Mouse (Mus musculus) heart, embryonic 12.5 days (tissue): Measurements from ENCODE around the gene Desi2. TPM values are rescaled to one million over a fixed set of nuclear protein-coding genes. Genes with fewer than 3 reads are reported as not detected.
"Not testable (repeated sequence)": the region's sequence is repeated elsewhere in the genome, so short reads cannot be mapped to it uniquely, and the experiment has no call there.

Experiments
- ATAC-seq: fragments of 200-750 bp; cut with Nextera tagmentation; 2 replicates; pipeline ENCODE4 v1.8.0; 2017; ENCODE audit warnings: moderate TSS enrichment, moderate library complexity; ENCODE audit not compliant: insufficient number of reproducible peaks, low FRiP score
- H3K27ac ChIP-seq: fragments of 300-500 bp; sonication (generic); 2 replicates; pipeline ENCODE4 v1.5.1; 2016; ENCODE audit warnings: mild to moderate bottlenecking, moderate library complexity; ENCODE audit not compliant: poor library complexity, severe bottlenecking
- H3K27me3 ChIP-seq: fragments of 300-500 bp; sonication (generic); replicated peaks from 2 replicates; pipeline ENCODE4 v1.6.1; 2016; ENCODE audit warnings: mild to moderate bottlenecking, moderate library complexity
- H3K36me3 ChIP-seq: fragments of 300-500 bp; sonication (generic); 2 replicates; pipeline ENCODE4 v1.6.1; 2016; ENCODE audit warnings: mild to moderate bottlenecking, moderate library complexity
- H3K4me1 ChIP-seq: fragments of 300-500 bp; sonication (generic); replicated peaks from 2 replicates; pipeline ENCODE4 v1.6.1; 2016; ENCODE audit warnings: mild to moderate bottlenecking
- H3K4me2 ChIP-seq: fragments of 300-500 bp; sonication (generic); 2 replicates; pipeline ENCODE4 v1.6.1; 2016; ENCODE audit warnings: mild to moderate bottlenecking, moderate library complexity
- H3K4me3 ChIP-seq: fragments of 300-500 bp; sonication (generic); 2 replicates; pipeline ENCODE4 v1.5.1; 2016; ENCODE audit warnings: mild to moderate bottlenecking
- H3K9ac ChIP-seq: fragments of 300-500 bp; sonication (generic); 2 replicates; pipeline ENCODE4 v1.6.1; 2016; ENCODE audit warnings: mild to moderate bottlenecking, moderate library complexity
- H3K9me3 ChIP-seq: fragments of 300-500 bp; sonication (generic); replicated peaks from 2 replicates; pipeline ENCODE4 v1.6.1; 2016; ENCODE audit warnings: mild to moderate bottlenecking, moderate library complexity
- WGBS: fragments of 180-500 bp; shearing (Covaris S2); methylation state at CpG from one replicate; pipeline ENCODE4 v1.1.7; 2016; 5-methylcytosine and 5-hydroxymethylcytosine counted together
- polyA plus RNA-seq: library from polyadenylated mRNA; unstranded; fragments of >200 nt; fragmentation: Nextera tagmentation; extraction: Ambion mirVana; gene quantifications from 2 replicates; pipeline ENCODE4 v1.2.1, GENCODE M21; 2016

Gene Desi2
- polyA plus RNA-seq, result 29.9 and 30.0 TPM in 2 replicates

DNA sequence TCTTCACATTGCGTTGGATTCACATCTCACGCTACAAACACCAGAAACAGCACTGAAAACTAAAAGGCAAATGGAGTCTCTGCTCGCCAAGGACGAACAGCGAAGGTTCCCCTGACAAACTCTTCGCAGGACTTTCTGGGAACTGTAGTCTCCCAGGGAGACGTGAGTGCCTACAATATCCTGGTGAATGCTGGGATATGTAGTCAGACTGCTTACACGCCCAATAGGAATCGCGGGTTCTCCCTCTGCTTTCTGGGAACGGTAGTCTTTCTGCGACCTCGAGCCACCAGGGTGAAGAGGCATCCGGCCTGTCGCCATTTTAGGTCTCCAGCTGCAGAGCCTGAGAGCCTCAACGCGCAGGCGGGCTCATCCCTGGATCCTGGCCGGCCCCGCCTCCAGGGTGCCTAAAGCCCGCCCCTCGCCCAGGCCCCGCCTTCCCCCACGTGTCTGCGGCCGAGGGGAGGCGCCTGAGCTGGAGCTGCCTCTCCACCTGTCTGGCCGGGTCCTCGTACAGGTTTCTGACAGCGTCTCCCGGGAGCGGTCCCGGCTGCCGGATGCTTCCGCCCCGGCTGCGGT lies at the start of gene Desi2:
TSS of gene Desi2 (plus strand) at position 202 of the 576 bp plus-strand sequence.
- H3K27me3 ChIP-seq, H3K9me3 ChIP-seq, H3K4me1 ChIP-seq, H3K36me3 ChIP-seq: not testable (repeated sequence)
- ATAC-seq, result peak; percentile 99
- H3K4me3 ChIP-seq, result peak within 1 kb of the TSS; percentile 82
- H3K9ac ChIP-seq, result peak within 1 kb of the TSS; percentile 82
- peak within 1 kb of the TSS; percentile 87 for H3K27ac ChIP-seq
- H3K4me2 ChIP-seq, result peak within 1 kb of the TSS; percentile 91
- under 1% methylated on average over 37 of the region's 37 CpGs for WGBS

DNA sequence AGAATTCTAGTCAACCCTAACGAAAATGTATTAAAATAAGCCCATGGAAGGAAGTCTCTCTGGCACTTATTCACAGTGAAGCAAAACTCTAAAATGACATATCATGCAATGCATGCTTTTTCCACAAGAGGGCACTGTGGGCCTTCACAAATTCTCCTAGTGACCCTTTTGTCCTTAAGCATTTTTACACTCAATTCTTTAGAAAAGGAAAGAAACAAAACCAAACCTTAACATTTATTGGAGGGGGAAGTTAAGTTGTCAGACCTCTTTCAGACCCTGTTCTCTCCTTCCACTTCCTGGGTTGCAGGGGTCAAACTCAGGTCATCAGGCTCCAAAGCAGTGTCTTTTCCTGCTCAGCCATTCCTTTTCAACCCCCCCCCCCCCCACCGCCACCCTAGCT lies 40.7 kb upstream of the Desi2 start:
- not testable (repeated sequence) for H3K4me2 ChIP-seq, H3K4me1 ChIP-seq, H3K27ac ChIP-seq, H3K9me3 ChIP-seq, H3K9ac ChIP-seq, H3K27me3 ChIP-seq, H3K4me3 ChIP-seq, ATAC-seq, H3K36me3 ChIP-seq
- WGBS, result 7% methylated on average over 2 of the region's 2 CpGs

DNA sequence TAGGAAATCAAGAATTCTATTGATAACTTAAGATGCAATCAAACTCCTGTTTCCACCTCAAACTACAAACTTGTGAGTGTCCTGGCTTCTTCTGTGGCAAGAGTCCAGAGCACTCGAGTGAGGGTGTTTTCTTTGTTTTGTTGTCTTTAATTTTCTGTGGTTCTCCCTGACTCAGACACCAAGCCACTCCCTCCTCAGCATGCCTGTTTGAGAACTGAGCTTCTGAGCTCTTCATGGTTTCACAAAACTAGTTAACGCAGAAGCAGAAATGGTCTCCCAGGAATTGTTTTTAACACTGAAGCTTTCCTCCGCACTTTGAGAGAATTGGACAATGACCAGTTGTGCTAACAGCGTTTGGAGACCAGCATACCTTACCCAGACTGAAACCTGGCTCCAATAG lies 40.3 kb upstream of the Desi2 start:
- WGBS, result 52% methylated on average over 4 of the region's 4 CpGs
- H3K27ac ChIP-seq, H3K9me3 ChIP-seq, H3K9ac ChIP-seq, H3K4me3 ChIP-seq, H3K4me1 ChIP-seq, H3K27me3 ChIP-seq, ATAC-seq, H3K4me2 ChIP-seq, H3K36me3 ChIP-seq: not testable (repeated sequence)

DNA sequence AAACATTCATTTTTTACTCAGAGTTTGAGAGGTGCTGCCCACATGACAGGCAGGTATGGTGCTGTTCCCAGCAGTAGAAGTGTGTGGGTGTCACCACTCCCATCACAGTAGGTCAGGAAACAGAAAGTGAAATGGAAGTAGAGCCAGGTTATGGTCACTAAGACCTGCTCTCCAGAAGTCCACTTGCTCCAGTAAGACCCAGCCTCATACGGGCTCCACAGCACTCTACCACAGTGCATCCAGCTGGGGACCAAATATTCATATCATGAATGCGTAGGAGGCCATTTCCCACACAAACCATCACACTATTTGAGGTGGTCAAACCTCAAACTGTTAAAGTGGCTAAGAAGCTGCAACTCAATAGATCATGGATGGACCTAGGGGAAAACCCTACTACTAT lies 5.0 kb upstream of the Desi2 start:
- no peak for ATAC-seq
- Histone ChIP-seq H3K4me1 (no peaks in the 10 kb centered on the region), H3K4me2 (no peak overlapping the region), H3K36me3 (no peaks in the 10 kb centered on the region), H3K4me3 (no peak overlapping the region), H3K27ac (no peak overlapping the region), H3K27me3 (no peaks in the 10 kb centered on the region), H3K9ac (no peak overlapping the region), H3K9me3 (no peaks in the 10 kb centered on the region; the same call in 1 of the 2 replicates)
- 80% methylated on average over 2 of the region's 2 CpGs for WGBS

DNA sequence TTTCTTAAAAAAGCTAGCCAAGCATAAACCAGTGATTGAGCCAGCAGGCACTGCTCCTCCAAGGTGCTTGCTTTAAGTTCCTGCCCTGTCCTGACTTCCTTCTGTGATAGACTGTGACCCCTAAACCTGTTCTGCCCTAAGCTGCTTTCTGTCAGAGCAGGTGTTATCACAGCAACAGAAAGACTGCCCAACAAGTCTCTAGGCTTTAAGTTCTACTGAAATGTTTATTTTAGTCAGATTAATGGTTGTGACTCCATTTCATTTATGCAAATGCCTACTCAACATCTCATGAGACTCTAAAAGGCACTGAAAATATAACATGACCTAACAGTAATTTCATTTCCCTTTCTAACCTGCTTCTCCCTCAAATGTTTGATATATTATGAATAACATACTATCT lies 1.6 kb upstream of the Desi2 start:
- no peak overlapping the region for H3K27ac ChIP-seq
- no peak overlapping the region for H3K4me2 ChIP-seq
- H3K4me3 ChIP-seq, result no peak overlapping the region
- H3K27me3 ChIP-seq, result no peaks in the 10 kb centered on the region
- H3K9ac ChIP-seq, result no peak overlapping the region
- ATAC-seq, result no peak
- peaks cover 5% of the 10 kb centered on the region for H3K4me1 ChIP-seq
- no peaks in the 10 kb centered on the region for H3K36me3 ChIP-seq
- H3K9me3 ChIP-seq, result no peaks in the 10 kb centered on the region; the same call in 1 of the 2 replicates

DNA sequence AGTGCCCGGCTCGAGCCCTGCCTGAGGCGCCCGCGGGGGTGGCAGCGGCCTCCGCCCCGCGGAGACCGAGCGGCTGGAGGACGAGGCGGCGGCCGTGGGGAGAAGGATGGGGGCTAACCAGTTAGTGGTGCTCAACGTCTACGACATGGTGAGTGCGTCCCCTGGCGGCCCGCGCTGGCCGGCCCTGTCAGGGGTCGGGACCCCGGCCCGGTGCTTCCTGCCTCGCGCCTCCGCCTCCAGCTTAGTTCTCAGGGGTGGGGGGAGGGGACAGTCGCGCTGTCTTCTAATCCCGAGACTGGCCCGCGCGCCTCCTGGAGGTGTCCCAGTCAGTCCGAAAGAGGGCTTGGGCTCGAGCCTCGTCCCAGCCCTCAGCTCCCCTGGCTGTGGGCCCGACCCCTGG lies 593 bp downstream of the Desi2 start:
- H3K9me3 ChIP-seq, H3K4me1 ChIP-seq, H3K36me3 ChIP-seq, H3K27me3 ChIP-seq: not testable (repeated sequence)
- WGBS, result 0% methylated on average over 28 of the region's 38 CpGs
- H3K4me3 ChIP-seq, result peak overlapping the region; percentile 82
- H3K27ac ChIP-seq, result peak overlapping the region; percentile 87
- peak; percentile 80 for ATAC-seq
- H3K9ac ChIP-seq, result peak overlapping the region; percentile 82
- peak overlapping the region; percentile 62 for H3K4me2 ChIP-seq

DNA sequence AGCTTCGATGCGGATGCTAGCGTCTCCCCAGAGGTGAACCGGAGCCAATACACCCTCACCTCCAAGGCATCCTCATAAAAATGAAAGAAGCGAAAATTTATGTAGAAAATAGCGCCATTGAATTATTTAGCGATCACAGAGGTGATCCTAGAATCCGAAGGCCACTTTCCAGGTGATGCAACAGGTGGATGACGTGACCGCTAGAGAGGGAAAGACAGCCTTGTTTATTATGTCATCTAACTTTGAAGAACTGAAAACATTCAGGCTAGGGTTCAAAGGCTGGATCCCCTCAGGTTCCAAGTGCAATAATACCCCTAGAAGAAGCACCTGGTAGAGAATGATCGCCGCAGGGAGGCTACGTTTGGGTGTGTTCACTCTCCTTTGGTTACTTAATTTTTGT lies 1.2 kb downstream of the Desi2 start:
- ATAC-seq, result no peak
- WGBS, result 10% methylated on average over 13 of the region's 13 CpGs
- Histone ChIP-seq H3K9ac (peak overlapping the region; percentile 73), H3K36me3 (no peaks in the 10 kb centered on the region), H3K4me1 (peaks cover 5% of the 10 kb centered on the region), H3K27ac (no peak overlapping the region), H3K27me3 (no peaks in the 10 kb centered on the region), H3K9me3 (no peaks in the 10 kb centered on the region; the same call in 1 of the 2 replicates), H3K4me3 (peak overlapping the region; percentile 61), H3K4me2 (peak overlapping the region; percentile 91)

DNA sequence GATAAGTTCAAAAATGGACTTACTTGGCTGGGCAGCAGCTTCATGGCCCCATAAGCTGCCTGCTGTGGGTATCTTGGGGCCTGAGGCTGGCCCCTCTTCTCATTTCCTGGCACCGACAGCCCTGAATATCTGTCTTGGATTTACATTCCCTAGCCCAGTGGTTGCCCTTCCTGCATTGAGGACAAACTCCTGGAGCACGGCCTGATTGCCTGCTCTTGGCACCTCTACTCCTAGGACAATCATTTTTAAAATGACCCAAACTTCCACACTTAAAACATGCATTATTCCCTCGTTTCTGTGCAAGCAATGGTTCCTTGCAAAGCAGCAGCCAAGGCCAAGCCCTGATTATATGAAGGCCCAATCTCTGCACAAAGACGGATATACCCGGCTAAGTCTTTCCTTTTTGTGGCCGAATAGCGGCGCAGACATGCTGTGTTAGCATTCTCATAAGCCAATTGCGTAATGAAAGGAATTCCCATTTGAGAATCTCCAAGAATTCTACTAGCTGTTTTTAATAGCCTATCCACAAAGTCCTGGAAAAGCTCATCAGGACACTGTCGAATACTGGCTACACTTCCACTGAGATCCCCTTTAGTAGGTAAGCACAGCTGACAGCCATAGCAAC lies 18.6 kb downstream of the Desi2 start:
- H3K27ac ChIP-seq, result peak overlapping the region; percentile 28
- peaks cover 6% of the 10 kb centered on the region; the same call in 1 of the 2 replicates for H3K36me3 ChIP-seq
- H3K4me1 ChIP-seq, result peaks cover 23% of the 10 kb centered on the region
- H3K9ac ChIP-seq, result no peak overlapping the region
- no peak overlapping the region for H3K4me3 ChIP-seq
- H3K4me2 ChIP-seq, result no peak overlapping the region
- 71% methylated on average over 10 of the region's 10 CpGs for WGBS
- H3K9me3 ChIP-seq, result no peaks in the 10 kb centered on the region
- ATAC-seq, result no peak
- H3K27me3 ChIP-seq, result no peaks in the 10 kb centered on the region

DNA sequence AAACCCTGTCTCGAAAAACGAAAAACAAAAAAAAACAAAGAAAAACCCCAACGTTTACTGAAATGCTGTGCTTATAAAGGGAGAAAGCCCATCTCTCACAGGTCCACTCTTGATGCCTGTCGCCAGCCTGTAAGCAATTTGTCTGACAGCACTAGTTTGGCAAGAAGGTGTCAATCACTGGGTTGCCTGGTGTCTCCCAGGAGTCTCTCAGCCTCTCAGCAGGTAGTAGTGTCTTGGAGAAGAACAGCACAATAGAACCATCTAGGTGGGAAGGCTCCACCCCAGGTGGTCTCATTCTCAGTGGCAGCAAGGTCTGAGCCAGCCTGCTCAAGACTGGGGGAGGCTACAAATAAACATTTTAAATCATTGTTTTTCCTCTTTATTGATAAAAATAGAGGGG lies 20.6 kb downstream of the Desi2 start:
- not testable (repeated sequence) for H3K27ac ChIP-seq, H3K4me3 ChIP-seq, H3K9me3 ChIP-seq, H3K9ac ChIP-seq, ATAC-seq, H3K36me3 ChIP-seq, H3K27me3 ChIP-seq, H3K4me2 ChIP-seq
- 86% methylated on average over 4 of the region's 4 CpGs for WGBS
- H3K4me1 ChIP-seq, result peaks cover 23% of the 10 kb centered on the region

DNA sequence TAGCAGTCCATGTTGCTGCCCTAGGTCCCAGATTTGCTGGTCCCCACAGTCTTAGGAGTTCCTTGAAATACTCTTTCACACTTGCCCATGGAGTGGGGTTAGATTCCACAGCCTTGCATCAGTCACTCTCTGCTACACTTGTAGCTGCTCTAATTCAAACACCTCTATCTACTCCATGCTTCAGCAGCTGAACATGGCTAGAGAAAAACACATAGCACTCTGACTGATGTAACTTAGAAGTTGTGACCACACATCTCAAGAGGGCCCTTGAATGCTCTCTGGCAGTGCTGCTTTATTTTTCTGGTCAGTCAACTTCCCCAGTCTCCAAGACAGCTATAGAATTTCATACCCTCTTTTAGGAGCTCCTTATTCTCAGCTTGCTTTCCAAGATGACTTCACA lies 22.7 kb downstream of the Desi2 start:
- Histone ChIP-seq H3K36me3 (no peaks in the 10 kb centered on the region), H3K9me3 (no peaks in the 10 kb centered on the region), H3K4me1 (peaks cover 23% of the 10 kb centered on the region), H3K27me3 (no peaks in the 10 kb centered on the region), H3K4me3 (no peak overlapping the region), H3K9ac (no peak overlapping the region), H3K4me2 (no peak overlapping the region), H3K27ac (peak overlapping the region; percentile 49; the same call in 1 of the 2 replicates)
- ATAC-seq, result no peak

DNA sequence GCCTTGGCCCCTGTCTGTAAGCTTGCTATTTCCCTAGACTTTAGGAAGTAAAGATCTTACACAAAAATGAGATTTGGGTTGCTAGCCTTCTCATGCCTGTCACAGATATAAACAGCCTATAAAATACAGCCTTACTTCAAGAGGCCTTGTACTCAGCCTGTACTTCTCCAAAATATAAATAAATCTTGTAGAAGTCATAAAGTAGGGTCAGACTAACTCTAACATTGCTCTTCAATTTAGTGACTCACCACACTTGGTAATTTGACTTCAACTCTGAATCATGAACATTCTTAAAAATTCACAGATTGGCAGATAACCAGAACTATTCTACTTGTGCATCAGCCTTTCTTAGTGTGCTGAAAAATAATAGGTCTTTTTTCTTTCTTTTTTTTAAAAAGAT lies 29.9 kb downstream of the Desi2 start:
- peaks cover 8% of the 10 kb centered on the region for H3K4me1 ChIP-seq
- ATAC-seq, result no peak
- H3K27ac ChIP-seq, result no peak overlapping the region
- H3K36me3 ChIP-seq, result no peaks in the 10 kb centered on the region
- H3K9ac ChIP-seq, result no peak overlapping the region
- no peak overlapping the region for H3K4me2 ChIP-seq
- no peaks in the 10 kb centered on the region for H3K27me3 ChIP-seq
- no peak overlapping the region for H3K4me3 ChIP-seq
- no peaks in the 10 kb centered on the region for H3K9me3 ChIP-seq

DNA sequence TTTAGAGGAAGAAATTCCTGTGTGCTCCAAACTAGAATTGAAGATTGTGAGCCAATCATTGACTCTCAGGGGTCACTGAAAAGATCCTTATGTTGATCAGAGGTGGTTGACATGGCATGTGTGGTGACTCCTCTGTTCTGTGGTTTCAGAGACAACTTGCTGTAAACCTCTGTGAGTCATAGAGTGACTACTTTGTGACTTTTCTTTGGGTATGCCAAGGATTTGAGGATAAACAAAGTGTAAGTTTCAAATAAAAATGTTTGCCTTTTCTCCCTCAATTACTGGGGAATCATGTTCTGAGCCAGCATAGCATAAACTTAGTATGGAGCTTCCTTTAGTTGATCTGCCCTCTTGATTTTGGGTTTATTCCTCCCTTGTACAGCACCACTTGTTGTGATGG lies 31.1 kb downstream of the Desi2 start:
- Histone ChIP-seq H3K9me3 (no peaks in the 10 kb centered on the region), H3K9ac (no peak overlapping the region), H3K27ac (peak overlapping the region; percentile 64), H3K36me3 (no peaks in the 10 kb centered on the region), H3K27me3 (no peaks in the 10 kb centered on the region), H3K4me1 (peaks cover 8% of the 10 kb centered on the region), H3K4me2 (no peak overlapping the region), H3K4me3 (no peak overlapping the region)
- no peak for ATAC-seq
